Mouse (Mus musculus) bone marrow, adult 2 months (tissue): Measurements from ENCODE around the gene Sh3d19.

Experiments
- CTCF ChIP-seq: fragments of 200-500 bp; IDR thresholded peaks from 2 replicates; pipeline ENCODE4 v1.5.1; 2011; ENCODE audit warnings: low read length, control low read depth; ENCODE audit not compliant: control insufficient read depth, insufficient read depth
- POLR2A ChIP-seq: fragments of 200-500 bp; IDR thresholded peaks from 2 replicates; pipeline ENCODE4 v1.6.1; 2011; ENCODE audit warnings: low read depth, mild to moderate bottlenecking, control low read depth, low read length, borderline replicate concordance; ENCODE audit not compliant: control insufficient read depth

DNA sequence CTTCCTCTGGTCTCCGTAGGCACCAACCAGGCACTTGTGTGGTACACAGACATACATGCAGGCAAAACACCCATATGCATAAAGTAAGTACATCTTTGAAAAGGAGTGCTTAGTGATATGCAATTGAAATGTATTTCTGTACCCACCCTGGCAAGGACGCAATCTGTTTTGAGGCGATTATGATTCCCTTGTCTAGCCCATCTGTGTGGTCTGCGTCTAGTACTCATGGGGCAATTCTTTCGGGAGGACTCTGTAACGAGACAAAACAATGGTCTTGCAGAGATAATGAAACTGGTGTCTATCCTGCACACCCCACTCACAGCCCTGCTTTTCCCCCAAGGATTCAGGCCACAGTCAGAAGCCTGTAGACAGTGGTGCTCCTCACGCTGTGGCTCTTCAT, 141.9 kb downstream of the Sh3d19 start:
- TF ChIP-seq CTCF (no peak), POLR2A (no peak)
